Mouse (Mus musculus): Measurements from ENCODE around the gene Ppp1r1b.

The Ppp1r1b gene

DNA sequence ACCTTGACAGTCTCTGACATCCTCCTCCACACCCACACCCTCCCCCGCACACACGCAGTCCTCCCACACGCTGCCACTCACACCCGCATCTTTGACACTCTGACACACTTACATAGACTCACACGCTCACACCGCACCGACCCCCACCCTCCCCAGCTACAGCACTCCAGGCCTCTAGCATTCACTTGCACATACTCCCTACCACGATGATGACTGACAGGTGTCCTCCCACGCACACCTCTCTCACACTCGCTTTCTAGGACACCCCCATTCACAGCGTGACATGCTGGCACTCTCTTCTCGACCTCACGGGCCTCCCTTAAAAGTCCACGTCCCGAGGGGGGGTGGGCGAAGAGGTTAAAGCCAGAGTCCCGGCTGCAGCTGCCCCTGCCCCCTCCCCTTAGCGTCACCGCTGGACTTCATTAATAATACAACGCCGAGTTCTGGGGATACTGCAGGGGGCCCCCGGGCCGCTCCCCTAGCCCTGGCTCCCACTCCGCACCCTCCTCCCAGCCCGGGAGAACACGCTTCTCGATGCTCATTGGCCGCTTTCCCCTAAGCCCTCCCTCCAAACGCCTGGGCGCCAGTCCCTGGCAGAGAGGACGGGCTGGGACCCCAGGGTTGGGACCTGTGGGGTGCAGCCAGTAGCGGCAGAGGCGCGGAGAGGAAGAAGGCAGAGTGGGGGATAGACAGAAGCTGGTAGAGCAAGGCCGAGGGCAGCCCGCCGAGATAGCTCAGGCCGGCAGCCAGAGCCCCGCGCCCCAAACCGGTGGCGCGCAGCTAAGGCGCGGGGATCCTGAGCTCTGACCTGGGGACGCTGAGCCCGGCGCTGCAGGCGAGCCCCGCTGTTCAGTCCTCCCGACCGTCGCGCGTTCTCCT is at the start of gene Ppp1r1b:
Gene Ppp1r1b (plus strand): TSS at position 322 of the 879 bp plus-strand sequence.
- DNase-seq (ENCODE audit: low read depth, low spot score) = no peak

DNA sequence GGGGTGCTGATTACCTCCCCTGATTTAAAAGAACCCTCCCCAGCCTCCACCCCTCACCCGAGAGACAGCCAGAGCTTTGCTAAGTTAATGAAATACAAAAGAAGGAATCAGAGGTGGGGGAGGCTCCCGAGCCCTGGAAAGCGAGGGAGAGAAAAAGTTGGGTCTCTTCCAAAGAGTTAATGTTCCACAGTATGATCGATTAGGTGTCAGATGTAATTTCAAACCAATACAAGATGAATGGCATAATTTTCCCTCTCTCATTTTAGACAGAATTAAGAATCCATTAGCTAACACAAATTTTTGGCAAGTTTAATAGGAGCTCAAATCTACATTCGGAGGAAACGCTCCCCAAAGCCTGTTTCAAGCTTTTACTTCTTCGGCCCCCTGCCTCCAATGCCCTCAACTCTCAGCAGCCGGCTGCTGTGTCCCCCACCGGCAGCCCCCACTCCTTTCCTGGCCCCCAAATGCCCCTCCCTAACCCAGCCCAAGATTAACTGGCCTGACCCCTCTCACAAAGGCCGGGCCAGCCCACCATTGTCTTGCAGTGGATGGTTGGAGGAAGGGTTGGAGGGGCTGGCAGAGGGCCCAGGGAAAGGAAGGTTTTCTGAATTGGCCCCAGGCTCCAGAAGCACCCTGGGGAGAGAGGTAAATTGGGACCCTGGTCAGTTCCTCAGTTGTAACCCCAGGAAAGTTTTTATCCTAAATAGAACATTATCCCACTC is 49.6 kb upstream of the Ppp1r1b start:
- DNase-seq (ENCODE audit: low read depth, low spot score) = no peak

DNA sequence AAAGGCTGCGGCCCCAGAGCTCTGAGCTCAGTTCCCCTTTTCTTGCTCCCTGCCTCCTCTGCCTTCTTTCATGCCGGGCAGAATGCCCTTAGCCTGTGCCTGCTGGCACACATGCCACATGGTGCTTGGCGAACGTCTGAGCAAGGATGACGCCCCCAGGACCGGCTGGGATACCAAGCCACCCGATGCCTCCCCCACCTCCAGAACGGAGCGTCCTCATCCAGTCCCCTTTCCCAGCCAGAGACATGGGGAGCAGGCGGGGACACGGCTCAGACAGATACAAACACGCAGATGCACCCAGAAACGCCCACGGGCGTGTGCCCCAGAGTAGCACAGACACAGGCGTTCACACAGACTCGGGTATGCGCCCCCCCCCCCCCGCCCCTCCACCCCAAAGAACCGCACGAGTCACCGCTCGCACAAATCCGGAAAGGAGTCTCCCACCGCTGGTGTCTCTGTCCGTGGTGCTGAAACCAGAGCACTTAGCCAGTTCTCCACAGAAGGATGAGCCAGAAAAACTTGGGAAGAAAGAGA is 34.3 kb upstream of the Ppp1r1b start:
- peak; percentile 22 for DNase-seq (ENCODE audit: low read depth, low spot score)

DNA sequence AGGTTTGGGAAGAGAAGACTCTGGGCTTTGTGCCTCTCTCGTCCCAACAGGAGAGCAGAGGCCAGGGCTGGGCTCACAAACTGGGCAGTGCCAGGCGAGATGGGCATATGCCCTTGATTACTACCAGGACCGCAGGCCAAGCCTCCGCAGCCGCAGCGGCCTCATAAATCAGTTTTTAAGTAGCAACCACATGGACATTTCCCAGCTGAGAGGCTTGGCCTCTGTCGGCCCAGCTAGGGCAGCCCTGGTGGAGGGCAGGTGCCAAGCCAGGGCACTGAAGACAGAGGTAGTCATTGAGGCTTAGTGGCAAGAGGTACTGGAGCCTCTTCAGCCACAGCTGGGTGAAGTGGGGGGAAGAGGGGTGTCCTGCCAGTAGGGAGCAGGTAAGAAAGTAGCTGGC is 30.7 kb upstream of the Ppp1r1b start:
- DNase-seq (ENCODE audit: low read depth, low spot score) = no peak

DNA sequence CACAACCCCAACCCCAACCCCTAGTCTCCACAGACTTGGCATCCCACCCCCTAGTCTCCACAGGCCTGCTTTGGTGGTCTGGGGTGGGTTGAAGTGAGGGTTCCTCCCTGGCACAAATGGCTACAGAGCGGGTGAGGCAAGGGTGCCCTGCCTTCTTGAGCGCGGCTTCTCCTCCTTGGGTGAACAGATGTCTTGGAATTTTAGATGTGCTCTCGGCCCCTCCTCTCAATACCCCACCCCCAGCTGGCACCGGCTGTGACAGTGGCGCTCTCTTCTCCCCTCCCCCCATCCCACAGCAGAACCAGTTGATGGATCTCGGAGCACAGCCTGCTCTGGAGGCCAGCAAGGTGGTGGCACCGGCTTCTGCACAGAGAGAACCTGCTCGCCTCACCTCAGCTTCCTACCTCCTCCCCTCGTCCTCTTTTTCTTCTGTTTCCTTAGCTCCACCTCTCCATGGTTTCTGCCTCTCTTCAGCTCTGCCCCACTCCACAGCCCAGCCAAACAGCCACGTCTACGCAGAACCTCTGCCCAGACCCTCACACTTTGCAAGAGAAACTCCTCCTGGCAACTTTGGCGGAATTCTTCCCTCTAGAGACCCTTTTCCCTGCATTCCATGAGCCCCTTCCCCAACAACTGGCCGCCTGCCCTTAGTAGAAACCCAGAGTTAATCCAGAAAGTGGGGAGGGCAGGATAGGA is 29.6 kb upstream of the Ppp1r1b start:
- no peak for DNase-seq (ENCODE audit: low read depth, low spot score)

DNA sequence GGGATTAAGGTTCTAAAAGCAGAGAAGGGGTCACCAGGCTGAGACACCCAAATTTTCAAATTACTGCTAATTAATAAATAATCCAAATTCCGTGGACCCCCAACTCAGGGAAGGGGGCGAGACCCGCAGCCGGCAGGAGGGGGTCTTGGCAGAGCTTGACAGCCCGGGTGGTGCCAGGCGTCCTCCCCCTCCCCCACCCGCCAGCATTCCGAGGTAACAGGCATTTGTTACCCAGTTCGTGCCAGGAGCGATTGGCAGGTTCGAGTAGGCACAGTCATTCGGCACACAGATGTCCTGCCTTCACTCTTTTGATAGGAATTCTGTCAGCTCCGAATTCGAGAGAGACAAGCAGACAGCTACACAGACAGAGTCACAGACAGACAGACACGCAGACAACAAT is 29.1 kb upstream of the Ppp1r1b start:
- DNase-seq (ENCODE audit: low read depth, low spot score) = no peak

DNA sequence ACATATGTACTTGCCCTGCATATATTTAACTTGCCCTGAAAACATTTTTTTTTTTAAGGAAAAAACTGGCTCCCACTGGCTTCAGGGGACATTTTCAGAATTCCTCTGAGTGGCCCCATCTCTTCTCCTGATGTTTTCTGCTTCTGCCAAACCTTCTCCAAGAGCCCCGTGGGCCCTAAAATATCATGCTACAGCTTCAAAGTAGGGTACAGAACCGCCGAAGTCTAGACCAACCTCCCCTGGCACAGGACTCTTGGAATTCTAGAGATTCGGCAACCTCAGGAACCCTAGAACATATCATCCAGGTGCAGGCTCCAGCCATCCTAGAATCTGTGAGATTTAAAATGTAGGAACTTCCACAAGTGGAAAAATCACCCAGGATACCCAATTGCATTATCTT is 28.7 kb upstream of the Ppp1r1b start:
- DNase-seq (ENCODE audit: low read depth, low spot score) = no peak

DNA sequence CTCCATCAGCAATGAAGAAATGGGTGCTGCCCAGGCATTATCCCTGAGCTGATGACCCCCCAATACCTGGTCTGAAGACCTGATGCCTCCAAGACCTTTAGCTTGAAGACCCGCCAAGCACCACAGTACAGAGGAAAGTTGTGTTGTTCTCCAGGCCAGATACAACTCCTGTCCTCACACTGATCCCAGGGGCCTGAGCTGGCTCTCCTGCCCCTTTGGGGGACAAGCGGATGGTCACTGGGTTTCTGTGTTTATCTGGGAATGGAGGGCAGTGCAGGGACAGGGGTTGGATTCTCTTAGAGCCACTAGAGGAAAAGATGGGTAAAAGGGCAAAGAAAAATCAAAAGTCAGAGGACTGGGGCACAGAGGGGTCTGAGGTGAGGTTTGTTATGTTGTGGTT is 28.3 kb upstream of the Ppp1r1b start:
- no peak for DNase-seq (ENCODE audit: low read depth, low spot score)

DNA sequence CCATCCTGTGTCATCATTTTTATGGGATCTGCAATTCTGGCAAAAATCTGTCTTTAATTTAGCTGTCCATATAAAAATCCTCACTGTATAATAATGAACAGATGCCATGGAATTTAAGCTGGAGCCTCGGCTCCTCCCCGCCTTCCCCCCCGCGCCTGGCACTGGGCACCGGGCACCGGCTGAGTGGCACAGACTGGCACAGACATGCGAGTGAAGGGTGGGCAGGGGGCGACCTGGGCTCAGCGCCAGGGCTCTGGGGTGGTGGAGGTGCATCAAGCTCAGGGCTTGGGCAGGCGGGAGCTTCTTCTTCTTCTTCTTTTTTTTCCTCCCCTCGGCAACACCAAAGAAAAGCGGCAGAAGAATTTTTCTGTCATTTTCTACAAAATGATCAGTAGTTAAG is 27.8 kb upstream of the Ppp1r1b start:
- DNase-seq (ENCODE audit: low read depth, low spot score) = no peak

DNA sequence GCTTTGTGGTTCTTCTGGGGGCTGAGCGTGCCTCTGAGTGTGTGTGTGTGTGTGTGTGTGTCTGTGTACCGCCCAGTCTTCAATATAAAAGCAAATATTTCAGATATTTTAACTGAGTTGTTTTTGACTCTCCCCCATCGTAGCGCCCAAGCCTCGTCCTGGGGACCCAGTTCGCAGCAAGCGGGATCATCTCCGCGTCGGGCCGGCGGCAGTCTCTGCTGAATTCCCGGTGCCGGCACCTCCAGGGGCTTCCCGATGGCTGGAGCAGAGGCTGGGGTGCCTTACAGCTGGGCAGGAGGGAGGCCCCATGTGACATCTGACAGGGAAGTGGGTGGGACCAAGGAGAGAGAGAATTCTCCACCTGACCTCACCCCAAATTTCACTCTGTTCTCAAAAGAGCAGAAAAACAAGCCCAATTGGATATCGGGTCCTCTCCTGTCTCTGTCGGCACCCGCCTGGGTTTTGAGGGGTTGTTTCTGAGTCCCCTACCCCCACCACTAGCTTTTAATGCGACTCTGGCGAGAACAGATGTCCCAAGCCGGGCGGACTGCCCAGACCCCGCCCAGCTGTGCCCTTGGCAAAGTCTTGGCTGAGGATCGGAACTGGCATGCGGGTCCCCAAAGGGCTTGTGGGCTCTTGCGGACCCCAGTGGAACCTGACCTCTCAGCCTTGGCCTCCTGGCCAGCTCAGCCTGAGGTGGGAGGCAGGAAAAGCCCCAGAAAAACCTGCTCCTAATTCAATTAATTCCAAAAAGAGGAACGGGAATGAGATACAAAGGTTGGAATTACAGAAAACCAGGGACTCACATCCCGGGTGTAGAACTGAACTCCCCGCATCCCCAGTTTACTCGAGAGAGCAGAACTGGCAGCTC is 27.2 kb upstream of the Ppp1r1b start:
- DNase-seq (ENCODE audit: low read depth, low spot score) = no peak

DNA sequence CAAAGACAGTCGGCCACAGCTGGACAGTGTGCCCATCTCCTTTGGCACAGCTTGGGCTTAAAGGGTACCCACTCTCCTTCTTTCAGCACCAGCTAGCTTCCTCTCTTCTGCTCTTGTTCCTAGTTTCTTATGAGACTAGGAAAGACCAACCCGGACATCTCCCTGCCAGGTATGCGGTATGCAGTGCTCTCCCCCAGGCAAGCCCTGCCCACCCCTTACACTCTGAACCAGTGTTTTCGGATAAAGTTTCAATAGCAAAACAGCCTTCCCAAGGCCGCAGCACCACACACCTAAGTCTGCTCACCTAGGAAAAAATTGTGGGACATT is 26.6 kb upstream of the Ppp1r1b start:
- no peak for DNase-seq (ENCODE audit: low read depth, low spot score)

DNA sequence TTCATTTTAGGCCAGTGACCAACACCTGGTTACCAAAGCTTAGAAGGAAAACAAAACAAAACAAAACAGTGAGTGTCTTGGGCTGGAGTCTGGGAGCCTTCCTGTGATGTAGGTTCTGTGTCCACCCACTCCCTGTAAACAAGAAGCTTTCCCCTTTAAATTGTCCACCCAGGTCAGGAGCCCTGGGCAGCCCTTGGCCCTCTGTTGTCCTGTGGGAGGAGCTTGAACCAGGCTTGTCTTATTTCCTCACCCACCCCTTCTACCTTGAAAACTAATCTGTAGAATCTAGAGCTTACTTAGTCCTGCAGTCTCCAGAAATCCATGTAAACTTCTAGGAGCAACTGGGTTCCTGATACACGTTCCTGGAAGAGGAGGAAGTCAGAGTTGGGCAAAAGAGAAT is 26.0 kb upstream of the Ppp1r1b start:
- DNase-seq (ENCODE audit: low read depth, low spot score) = no peak

DNA sequence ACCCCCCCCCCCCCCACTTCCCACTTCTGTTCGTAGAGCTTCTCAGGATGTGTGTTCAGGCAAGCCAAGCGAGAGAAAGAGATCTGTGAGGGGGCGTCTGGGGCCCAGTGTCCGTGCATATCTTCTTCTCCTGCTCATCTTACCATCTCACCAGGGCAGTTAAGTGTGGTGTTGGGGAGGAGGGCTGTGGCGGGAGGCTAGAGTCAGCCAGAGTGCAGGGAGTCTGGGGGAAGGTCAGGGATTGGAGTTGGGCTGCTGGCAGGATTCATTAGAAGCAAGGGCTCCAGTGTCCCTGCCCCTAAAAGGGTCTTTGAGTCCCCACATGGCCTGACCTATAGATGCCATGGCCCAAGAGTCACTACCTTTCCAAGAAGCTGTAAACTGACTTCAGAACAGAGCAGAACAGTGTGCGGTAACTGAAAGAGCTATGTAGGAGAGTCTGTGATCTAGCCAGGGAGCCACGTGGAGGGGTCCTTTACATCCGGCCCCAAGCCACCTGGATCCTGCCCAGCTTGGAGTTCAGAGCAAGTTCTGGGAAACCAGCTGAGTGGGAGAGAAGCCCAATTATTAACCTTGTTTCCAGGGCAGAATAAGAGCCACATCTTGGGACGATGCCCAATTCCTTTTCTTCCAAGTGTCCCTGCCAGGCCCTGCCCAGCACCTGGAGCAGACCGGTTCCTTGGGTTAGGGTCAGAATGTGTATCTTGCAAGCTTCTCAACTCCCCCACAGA is 24.9 kb upstream of the Ppp1r1b start:
- DNase-seq (ENCODE audit: low read depth, low spot score) = no peak

DNA sequence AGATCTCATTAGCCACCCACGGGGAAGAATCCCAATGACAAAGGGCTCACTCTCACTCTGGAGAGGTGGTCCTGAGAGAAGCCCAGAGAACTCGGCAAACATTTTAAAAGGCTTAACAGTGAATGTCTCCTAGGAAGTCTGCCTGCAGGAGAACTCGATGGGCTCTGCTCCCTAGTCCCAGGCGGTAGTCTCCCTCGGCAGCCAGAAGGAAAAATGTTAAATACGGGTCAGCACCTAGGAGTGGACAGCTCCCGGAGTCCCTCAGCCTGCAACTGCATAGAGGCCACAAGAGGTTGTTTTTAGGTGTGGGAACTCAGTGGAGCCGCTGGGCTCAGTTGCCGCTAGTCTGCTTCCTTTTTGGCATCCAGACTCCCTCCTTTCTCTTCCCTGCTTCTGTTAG is 24.3 kb upstream of the Ppp1r1b start:
- DNase-seq (ENCODE audit: low read depth, low spot score) = no peak

DNA sequence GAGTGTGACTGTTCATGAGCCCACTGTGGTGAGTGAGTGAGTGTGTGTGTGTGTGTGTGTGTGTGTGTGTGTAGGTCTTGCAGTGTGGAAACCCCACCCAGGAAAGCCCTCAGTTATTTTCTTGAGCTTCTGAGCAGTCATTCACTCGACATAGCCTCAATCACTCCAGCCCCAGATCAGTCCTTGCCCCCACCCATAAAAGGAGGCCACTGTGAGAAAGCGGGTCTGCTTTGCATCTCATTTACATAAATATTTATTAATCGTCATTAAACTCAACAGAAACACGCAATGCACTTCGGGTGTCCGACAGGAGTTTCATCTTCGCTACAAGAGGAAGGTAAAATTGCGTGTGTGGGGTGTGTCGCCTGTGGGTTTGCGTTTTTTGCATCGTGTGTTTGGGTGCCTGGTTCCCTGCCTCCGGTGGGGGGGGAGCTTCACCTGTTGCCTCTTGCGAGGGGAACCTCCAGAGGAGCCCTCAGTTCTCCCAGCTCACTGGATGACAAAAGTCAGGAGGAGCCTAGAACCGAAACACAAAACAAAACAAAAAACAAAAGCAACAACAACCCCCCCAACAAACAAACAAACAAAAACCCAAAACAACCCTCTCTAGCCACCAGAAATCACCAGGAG is 22.9 kb upstream of the Ppp1r1b start:
- DNase-seq (ENCODE audit: low read depth, low spot score) = no peak

DNA sequence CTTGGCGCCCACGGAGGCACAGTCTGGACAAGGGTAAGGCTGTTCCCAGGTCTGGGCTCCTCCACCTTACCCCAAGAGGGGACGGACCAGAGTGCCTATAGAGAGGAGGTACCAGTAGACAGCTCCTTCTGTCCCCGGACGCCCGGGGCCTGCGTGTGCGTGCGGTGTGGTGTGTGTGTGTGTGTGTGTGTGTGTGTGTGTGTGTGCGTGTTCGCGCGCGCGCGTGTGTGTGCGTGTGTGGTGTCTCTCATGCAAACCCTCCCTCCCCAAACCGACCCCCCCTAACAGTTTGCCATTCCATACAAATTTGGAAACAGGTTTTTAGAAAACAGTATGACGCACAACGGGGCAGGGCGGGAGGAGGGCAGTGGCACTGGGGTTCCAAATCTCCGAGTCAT is 22.4 kb upstream of the Ppp1r1b start:
- no peak for DNase-seq (ENCODE audit: low read depth, low spot score)

DNA sequence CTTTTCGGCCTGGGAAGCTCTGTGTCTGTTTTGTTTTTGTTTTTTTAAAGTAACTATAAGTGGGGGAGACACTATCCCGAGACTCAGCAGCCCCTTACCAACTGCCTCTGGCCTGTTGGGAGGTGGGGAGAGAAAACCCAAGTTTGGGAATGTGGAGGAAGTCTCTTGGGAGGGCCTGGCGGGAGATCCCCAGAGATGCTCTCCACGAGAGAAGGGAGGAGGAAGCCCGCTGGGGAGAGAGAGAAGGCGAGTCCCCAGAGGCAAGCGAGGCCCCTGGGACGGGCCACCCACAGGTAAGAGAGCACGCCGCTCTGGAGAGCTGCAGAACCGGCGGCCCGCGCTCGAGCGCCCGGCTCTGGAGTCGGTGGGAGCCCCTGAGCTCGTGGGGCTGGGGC is 21.5 kb upstream of the Ppp1r1b start:
- no peak for DNase-seq (ENCODE audit: low read depth, low spot score)

DNA sequence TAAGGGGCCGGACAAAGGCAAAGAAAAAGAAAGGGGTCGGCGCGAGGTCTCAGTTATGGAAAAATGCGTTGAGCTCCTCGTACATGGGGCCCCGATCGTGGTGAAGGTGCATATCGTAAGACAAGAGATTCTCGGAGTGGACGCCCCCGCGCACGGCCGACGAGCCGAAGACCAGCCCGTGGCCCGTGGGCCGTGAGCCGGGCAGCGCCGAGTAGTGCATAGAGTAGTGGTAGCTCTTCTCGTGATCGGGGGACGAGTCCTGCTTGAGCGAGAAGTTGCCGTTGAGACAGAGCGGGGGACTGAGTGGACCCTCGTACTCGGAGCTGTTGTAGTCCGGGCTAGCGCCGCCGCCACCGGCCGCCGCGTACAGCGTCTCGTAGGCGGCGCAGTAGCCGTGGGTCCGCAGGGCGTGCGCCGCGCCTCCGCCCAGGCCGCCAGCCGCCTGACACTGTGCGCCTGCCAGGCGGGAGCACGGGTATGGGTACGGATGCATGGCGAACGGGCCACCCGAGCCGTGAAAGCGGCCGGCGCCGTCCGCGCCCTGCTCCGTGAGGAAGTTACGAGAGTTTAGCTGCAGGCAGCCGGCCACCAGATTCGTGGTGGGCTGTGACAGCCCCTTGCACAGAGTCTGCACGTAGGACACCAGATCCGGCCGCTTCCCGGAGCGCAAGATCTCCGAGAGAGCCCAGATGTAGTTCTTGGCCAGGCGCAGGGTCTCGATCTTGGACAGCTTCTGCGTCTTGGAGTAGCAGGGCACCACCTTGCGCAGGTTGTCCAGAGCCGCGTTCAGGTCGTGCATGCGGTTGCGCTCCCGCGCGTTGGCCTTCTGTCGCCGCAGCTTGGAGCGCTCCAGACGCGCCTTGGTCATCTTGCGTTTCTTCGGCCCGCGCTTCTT is 20.8 kb upstream of the Ppp1r1b start:
- DNase-seq (ENCODE audit: low read depth, low spot score) = no peak

DNA sequence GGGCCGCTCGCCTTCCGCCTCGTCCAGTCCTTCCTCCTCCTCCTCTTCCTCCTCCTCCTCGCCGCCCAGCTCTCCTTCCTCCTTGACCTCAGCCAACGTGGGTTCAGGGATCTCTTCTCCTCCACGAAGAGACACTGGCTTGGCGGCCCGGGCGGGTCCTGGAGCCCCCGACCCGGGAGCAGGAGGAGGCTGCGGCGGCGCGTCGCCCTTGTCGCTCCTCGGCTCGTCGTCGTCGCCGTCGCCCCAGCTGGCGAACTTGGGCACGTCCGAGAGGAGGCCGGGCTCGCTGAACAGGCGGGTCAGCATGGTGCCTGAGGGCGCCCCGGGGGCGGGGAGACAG is 20.2 kb upstream of the Ppp1r1b start:
- no peak for DNase-seq (ENCODE audit: low read depth, low spot score)

All from skeletal muscle tissue, adult 2 months (tissue).